In the genomic region with DNA sequence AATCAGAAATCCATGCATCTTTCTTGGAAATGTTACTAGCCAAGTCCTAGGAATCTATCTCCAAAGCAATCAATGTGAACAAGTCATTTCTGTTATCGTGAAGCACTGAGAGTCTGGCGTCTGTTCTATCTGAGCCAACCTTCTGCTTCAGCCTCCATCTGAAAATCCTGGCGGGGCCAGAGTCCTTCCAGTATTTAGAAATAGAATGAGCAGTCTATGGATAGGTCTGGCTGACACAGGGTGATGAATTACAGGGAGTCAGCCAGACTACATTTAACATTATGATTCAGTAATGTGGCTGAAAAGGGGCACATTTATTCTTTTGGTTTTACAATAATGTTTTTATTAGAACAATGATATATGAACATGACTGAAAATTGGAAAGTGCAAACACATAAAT, we compare ENCODE assay signal across 31 mouse cellular contexts. TPM values are rescaled to one million over a fixed set of nuclear protein-coding genes. Genes with fewer than 3 reads are reported as not detected.
A peak's percentile ranks its signal among the peaks of the same experiment; 100 is the strongest.
DNase-seq lines count a peak whose midpoint lies in the region; ATAC-seq and TF ChIP-seq lines count a peak whose summit lies in the region.
"Had no signal": no experiment of that assay in that cellular context is flagged by ENCODE, and none has a peak within 500 bp of the region (broad histone marks: within the 10 kb centered on the region; RNA-seq: fewer than 3 reads in every experiment).

No protein-coding gene starts in this region.

- H3K4me3 ChIP-seq in forebrain, embryonic 16.5 days (replicated peaks; ENCODE audit: low read length): no peak overlapping the region
- H3K4me3 ChIP-seq in forebrain, embryonic 14.5 days (ENCODE audit: low read depth, low read length): no peak overlapping the region
- H3K4me3 ChIP-seq: erythroblast, embryonic 14.5 days; forebrain, embryonic 13.5 days; gastrocnemius, adult 2 months; heart, adult 2 months; heart, embryonic 12.5 days; hindbrain, embryonic 13.5 days; layer of hippocampus, adult 2 months; limb, embryonic 13.5 days; liver, embryonic 12.5 days; megakaryocyte, embryonic 14.5 days; midbrain, embryonic 13.5 days had no signal

- no peaks in the 10 kb centered on the region for H3K4me1 ChIP-seq in forebrain, embryonic 16.5 days (replicated peaks; ENCODE audit: control insufficient read depth, insufficient read depth, low read length)
- no peaks in the 10 kb centered on the region for H3K4me1 ChIP-seq in forebrain, embryonic 14.5 days (ENCODE audit: control insufficient read depth, insufficient read depth, low read length)
- H3K4me1 ChIP-seq: forebrain, embryonic 13.5 days; heart, embryonic 12.5 days; hindbrain, embryonic 13.5 days; limb, embryonic 13.5 days; liver, embryonic 12.5 days; midbrain, embryonic 13.5 days had no signal

- no peak overlapping the region for H3K9ac ChIP-seq in forebrain, embryonic 16.5 days (replicated peaks; ENCODE audit: low read depth, low read length)
- H3K9ac ChIP-seq in forebrain, embryonic 14.5 days (ENCODE audit: low read length): no peak overlapping the region
- H3K9ac ChIP-seq: forebrain, embryonic 13.5 days; heart, embryonic 12.5 days; hindbrain, embryonic 13.5 days; limb, embryonic 13.5 days; liver, embryonic 12.5 days; liver, postnatal 0 days; midbrain, embryonic 13.5 days had no signal

- no peaks in the 10 kb centered on the region for H3K36me3 ChIP-seq in forebrain, embryonic 16.5 days (ENCODE audit: control insufficient read depth, insufficient read depth)
- H3K36me3 ChIP-seq in forebrain, embryonic 14.5 days (ENCODE audit: control insufficient read depth, insufficient read depth, low read length): no peaks in the 10 kb centered on the region
- H3K36me3 ChIP-seq: heart, embryonic 12.5 days; hindbrain, embryonic 13.5 days; limb, embryonic 13.5 days; liver, embryonic 12.5 days; midbrain, embryonic 13.5 days had no signal

- no peaks in the 10 kb centered on the region for H3K27me3 ChIP-seq in forebrain, embryonic 16.5 days (replicated peaks; ENCODE audit: control insufficient read depth, insufficient read depth, low read length)
- no peaks in the 10 kb centered on the region for H3K27me3 ChIP-seq in forebrain, embryonic 14.5 days (replicated peaks; ENCODE audit: control insufficient read depth, insufficient read depth, low read length)
- H3K27me3 ChIP-seq: CH12.LX; forebrain, embryonic 13.5 days; heart, embryonic 12.5 days; hindbrain, embryonic 13.5 days; limb, embryonic 13.5 days; liver, embryonic 12.5 days; midbrain, embryonic 13.5 days had no signal

- no peaks in the 10 kb centered on the region for H3K9me3 ChIP-seq in forebrain, embryonic 16.5 days (ENCODE audit: control insufficient read depth, low read length)
- H3K9me3 ChIP-seq in forebrain, embryonic 14.5 days (replicated peaks; ENCODE audit: control insufficient read depth, low read length): no peaks in the 10 kb centered on the region
- H3K9me3 ChIP-seq: forebrain, embryonic 13.5 days; heart, embryonic 12.5 days; hindbrain, embryonic 13.5 days; limb, embryonic 13.5 days; liver, embryonic 12.5 days; megakaryocyte, embryonic 14.5 days; midbrain, embryonic 13.5 days had no signal

- WGBS in forebrain, embryonic 16.5 days: 80% methylated on average over 3 of the region's 3 CpGs
- 74% methylated on average over 3 of the region's 3 CpGs for WGBS in forebrain, embryonic 14.5 days

- ATAC-seq in forebrain, embryonic 16.5 days: 0 out of 2 replicates have a peak, but pooled peaks have one; percentile 15
- ATAC-seq in forebrain, embryonic 14.5 days: no peak
- ATAC-seq: forebrain, embryonic 13.5 days; intestine, postnatal 0 days; liver, embryonic 12.5 days; liver, postnatal 0 days; midbrain, embryonic 13.5 days; Patski had no signal

- no peak overlapping the region for H3K4me2 ChIP-seq in forebrain, embryonic 16.5 days (ENCODE audit: low read length)
- no peak overlapping the region for H3K4me2 ChIP-seq in forebrain, embryonic 14.5 days (ENCODE audit: low read length)
- H3K4me2 ChIP-seq: forebrain, embryonic 13.5 days; heart, embryonic 12.5 days; hindbrain, embryonic 13.5 days; limb, embryonic 13.5 days; liver, embryonic 12.5 days; midbrain, embryonic 13.5 days had no signal

- no peak overlapping the region for H3K27ac ChIP-seq in forebrain, embryonic 16.5 days (ENCODE audit: low read length)
- H3K27ac ChIP-seq in forebrain, embryonic 14.5 days (ENCODE audit: low read depth, low read length): no peak overlapping the region
- H3K27ac ChIP-seq: forebrain, embryonic 13.5 days; gastrocnemius, adult 2 months; heart, adult 2 months; hindbrain, embryonic 13.5 days; layer of hippocampus, adult 2 months; limb, embryonic 13.5 days; liver, embryonic 12.5 days; midbrain, embryonic 13.5 days had no signal

- no peak for TF ChIP-seq CTCF in brain, embryonic 14.5 days (IDR thresholded peaks at IDR 0.05; ENCODE audit: borderline replicate concordance, extremely low read depth, insufficient read depth, insufficient read length)

- no peak for TF ChIP-seq POLR2A in brain, embryonic 14.5 days (IDR thresholded peaks at IDR 0.05; ENCODE audit: borderline replicate concordance, extremely low read depth, insufficient read depth, insufficient read length, poor library complexity, severe bottlenecking)

- DNase-seq in forebrain, embryonic 14.5 days (ENCODE audit: low spot score): no peak
- DNase-seq in 3T3-L1 (ENCODE audit: low read depth, low spot score) (peak; percentile 36), MN1 (ENCODE audit: low spot score) (peak; percentile 15)
- DNase-seq in brain, embryonic 14.5 days (ENCODE audit: low read depth): peak; percentile 19
- no peak for DNase-seq in lung, postnatal 14 days
- DNase-seq in gastrocnemius, postnatal 10 days: no peak
- DNase-seq: cerebellum, adult 9-10 months; gastrocnemius, adult 2 months; heart, adult 2 months; heart, postnatal 4 days; kidney, adult 9 months; kidney, postnatal 36 days; liver, postnatal 0 days; lung, postnatal 4 days; retina, postnatal 1 day; spleen, adult 18-20 months; thymus, adult 18-20 months; thymus, postnatal 25 days had no signal

RNA-seq across cellular contexts. Expression of a gene that starts 29.6 kb away (rescaled TPM):
- polyA plus RNA-seq in forebrain, embryonic 16.5 days (2015; fragmentation: Nextera tagmentation; extraction: Ambion mirVana): 14.0 and 16.3 TPM in 2 replicates
- polyA plus RNA-seq in forebrain, embryonic 14.5 days (2014; fragmentation: Nextera tagmentation; extraction: Ambion mirVana): 5.9 and 10.1 TPM in 2 replicates
- 8.6 and 13.6 TPM in 2 replicates for polyA plus RNA-seq in brain, embryonic 14.5 days (2012; rRNA removed)
- total RNA-seq in gastrocnemius, postnatal 10 days (2021): 10 to 100 TPM; 51.0 to 52.7 TPM

RNA-seq across cellular contexts. Expression of a gene that starts 47.3 kb away (rescaled TPM):
- polyA plus RNA-seq in forebrain, embryonic 16.5 days (2015; fragmentation: Nextera tagmentation; extraction: Ambion mirVana): 54.2 and 66.8 TPM in 2 replicates
- polyA plus RNA-seq in forebrain, embryonic 14.5 days (2014; fragmentation: Nextera tagmentation; extraction: Ambion mirVana): 73.1 and 96.9 TPM in 2 replicates
- 24.7 and 33.5 TPM in 2 replicates for polyA plus RNA-seq in brain, embryonic 14.5 days (2012; rRNA removed)
- 10 to 100 TPM; 43.7 to 46.4 TPM for total RNA-seq in gastrocnemius, postnatal 10 days (2021)

Comparison
In these comparisons a context has a peak if more than half of its experiments do, and no peak if none do; other contexts are left out.
1. DNase-seq: peak in 3T3-L1 (single experiment), MN1 (single experiment) and brain, embryonic 14.5 days (single experiment); none in forebrain, embryonic 14.5 days (single experiment), lung, postnatal 14 days (single experiment) and gastrocnemius, postnatal 10 days (single experiment).